Mouse (Mus musculus) embryonic facial prominence, embryonic 15.5 days (tissue): ENCODE data around the gene A4galt. TPM values are rescaled to one million over a fixed set of nuclear protein-coding genes. Genes with fewer than 3 reads are reported as not detected.

Source experiments
- ATAC-seq: fragments of 200-750 bp; cut with Nextera tagmentation; 2 replicates; pipeline ENCODE4 v1.8.0; 2017; ENCODE audit warnings: low read depth, moderate TSS enrichment; ENCODE audit not compliant: insufficient number of reproducible peaks, low FRiP score, low TSS enrichment
- H3K27ac ChIP-seq: fragments of 300-500 bp; sonication (generic); replicated peaks from 2 replicates; pipeline ENCODE4 v1.5.1; 2015; ENCODE audit warnings: mild to moderate bottlenecking, inconsistent platforms
- H3K27me3 ChIP-seq: fragments of 300-500 bp; sonication (generic); 2 replicates; pipeline ENCODE4 v1.6.1; 2015; ENCODE audit warnings: inconsistent platforms
- H3K36me3 ChIP-seq: fragments of 300-500 bp; sonication (generic); 2 replicates; pipeline ENCODE4 v1.6.1; 2015; ENCODE audit warnings: mild to moderate bottlenecking, inconsistent platforms
- H3K4me1 ChIP-seq: fragments of 300-500 bp; sonication (generic); 2 replicates; pipeline ENCODE4 v1.6.1; 2015; ENCODE audit warnings: inconsistent platforms
- H3K4me2 ChIP-seq: fragments of 300-500 bp; sonication (generic); replicated peaks from 2 replicates; pipeline ENCODE4 v1.6.1; 2015; ENCODE audit warnings: mild to moderate bottlenecking, inconsistent platforms
- H3K4me3 ChIP-seq: fragments of 300-500 bp; sonication (generic); replicated peaks from 2 replicates; pipeline ENCODE4 v1.5.1; 2015; ENCODE audit warnings: mild to moderate bottlenecking, inconsistent platforms
- H3K9ac ChIP-seq: fragments of 300-500 bp; sonication (generic); 2 replicates; pipeline ENCODE4 v1.6.1; 2015; ENCODE audit warnings: inconsistent platforms
- H3K9me3 ChIP-seq: fragments of 300-500 bp; sonication (generic); replicated peaks from 2 replicates; pipeline ENCODE4 v1.6.1; 2016; ENCODE audit warnings: inconsistent platforms
- WGBS: fragments of 180-500 bp; shearing (Covaris S2); methylation state at CpG from one replicate; pipeline ENCODE4 v1.1.7; 2015; 5-methylcytosine and 5-hydroxymethylcytosine counted together
- polyA plus RNA-seq: library from polyadenylated mRNA; unstranded; fragments of >200 nt; fragmentation: Nextera tagmentation; extraction: Ambion mirVana; gene quantifications from 2 replicates; pipeline ENCODE4 v1.2.1, GENCODE M21; 2015

A4galt gene
- polyA plus RNA-seq, 1 experiment from 2014 or later, result 4.7 TPM

DNA sequence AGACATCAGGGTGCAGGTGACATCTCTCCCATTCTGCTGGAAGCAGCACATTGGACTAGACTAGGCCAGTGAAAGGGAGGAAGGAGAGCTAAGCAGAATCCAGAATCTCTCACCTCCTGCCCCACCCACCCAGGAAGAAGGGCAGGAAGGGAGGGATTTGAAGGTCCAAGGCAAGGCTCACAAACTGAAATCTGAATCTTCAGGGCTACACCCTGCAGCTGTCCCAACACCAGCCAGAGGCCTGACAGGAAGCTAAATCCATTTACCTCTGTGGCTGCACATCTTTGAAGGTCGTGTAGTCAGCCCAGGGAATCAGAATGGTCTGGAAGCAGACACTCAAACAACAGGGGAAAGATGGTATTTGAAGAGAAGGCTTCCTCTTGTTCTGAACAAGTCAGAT lies 13.7 kb upstream of the A4galt start:
- ATAC-seq, result no peak
- 16% methylated on average over 1 of the region's 1 CpGs for WGBS
- Histone ChIP-seq H3K4me1 (no peaks in the 10 kb centered on the region), H3K9ac (no peak overlapping the region), H3K4me2 (no peak overlapping the region), H3K27me3 (no peaks in the 10 kb centered on the region), H3K36me3 (no peaks in the 10 kb centered on the region), H3K4me3 (no peak overlapping the region), H3K27ac (no peak overlapping the region), H3K9me3 (no peaks in the 10 kb centered on the region)

DNA sequence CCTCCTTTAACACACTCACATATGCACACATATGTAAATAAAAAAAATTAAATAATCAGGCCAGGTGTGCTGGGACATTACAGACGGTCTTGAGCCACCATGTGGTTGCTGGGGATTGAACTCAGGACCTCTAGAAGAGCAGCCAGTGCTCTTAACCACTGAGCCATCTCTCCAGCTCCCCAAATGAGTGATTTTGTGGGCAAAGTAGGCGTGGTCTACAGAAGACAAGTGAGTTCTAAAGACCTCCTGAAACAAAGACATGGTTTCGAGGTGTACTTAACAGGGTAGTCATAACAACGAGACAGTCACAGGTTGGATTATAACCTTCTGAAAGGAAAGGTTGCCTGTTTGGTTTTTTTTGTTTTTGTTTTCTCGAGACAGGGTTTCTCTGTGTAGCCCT lies 11.8 kb upstream of the A4galt start:
- H3K9me3 ChIP-seq, result no peaks in the 10 kb centered on the region
- H3K9ac ChIP-seq, result no peak overlapping the region
- ATAC-seq, result no peak
- no peaks in the 10 kb centered on the region for H3K4me1 ChIP-seq
- no peaks in the 10 kb centered on the region for H3K36me3 ChIP-seq
- H3K4me3 ChIP-seq, result no peak overlapping the region
- 74% methylated on average over 5 of the region's 5 CpGs for WGBS
- H3K27ac ChIP-seq, result no peak overlapping the region
- H3K27me3 ChIP-seq, result no peaks in the 10 kb centered on the region
- H3K4me2 ChIP-seq, result no peak overlapping the region

DNA sequence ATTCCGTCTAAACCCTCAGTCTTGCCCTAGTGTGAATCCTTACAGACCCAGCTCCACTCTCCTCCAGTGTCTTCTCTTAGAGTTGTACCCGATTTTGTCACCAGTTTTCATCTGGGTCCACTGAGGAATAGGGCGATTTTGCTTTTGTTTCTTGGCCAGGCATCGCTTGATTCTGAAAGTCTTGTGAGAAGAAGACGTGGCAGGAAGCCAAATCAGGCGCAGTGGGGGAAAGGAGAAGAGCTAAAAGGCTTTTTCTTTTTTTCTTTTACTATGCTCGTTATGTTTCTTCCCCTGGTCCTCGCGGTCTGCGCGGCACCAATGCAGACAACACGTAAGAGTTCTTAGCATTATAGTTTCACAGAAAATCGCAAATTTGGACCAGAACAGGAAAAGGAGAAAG lies 6.3 kb upstream of the A4galt start:
- Histone ChIP-seq H3K4me3 (no peak overlapping the region), H3K4me1 (0 out of 2 replicates have a peak, but pooled peaks cover 4% of the 10 kb centered on the region), H3K9me3 (no peaks in the 10 kb centered on the region), H3K4me2 (no peak overlapping the region), H3K27ac (no peak overlapping the region), H3K27me3 (0 out of 2 replicates have a peak, but pooled peaks cover under 1% of the 10 kb centered on the region), H3K36me3 (no peaks in the 10 kb centered on the region), H3K9ac (no peak overlapping the region)
- WGBS, result 51% methylated on average over 13 of the region's 13 CpGs
- no peak for ATAC-seq

DNA sequence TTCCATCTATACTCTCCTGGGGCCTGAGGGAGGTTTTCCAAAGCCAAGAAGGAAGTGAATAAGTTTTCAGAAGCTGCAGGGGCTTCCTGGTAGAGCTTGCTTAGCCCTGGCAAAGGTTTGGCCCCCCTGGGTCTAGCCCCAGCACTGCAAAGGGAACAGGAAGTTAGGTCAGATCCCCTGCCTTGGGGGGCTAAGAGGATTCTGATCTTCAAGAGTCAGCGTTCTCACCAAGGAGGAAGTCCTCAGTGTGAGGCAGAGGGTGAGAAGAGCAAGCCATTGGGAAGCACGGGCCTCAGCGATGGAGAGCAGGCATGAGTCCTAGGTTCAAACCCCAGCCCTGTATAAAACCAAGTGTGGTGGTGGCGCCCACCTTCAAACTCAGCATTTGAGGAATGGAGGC lies 4.9 kb upstream of the A4galt start:
- 85% methylated on average over 4 of the region's 4 CpGs for WGBS
- Histone ChIP-seq H3K36me3 (no peaks in the 10 kb centered on the region), H3K9me3 (no peaks in the 10 kb centered on the region), H3K4me2 (no peak overlapping the region), H3K27me3 (peaks cover 14% of the 10 kb centered on the region), H3K27ac (no peak overlapping the region), H3K9ac (no peak overlapping the region), H3K4me3 (no peak overlapping the region), H3K4me1 (peaks cover 8% of the 10 kb centered on the region)
- ATAC-seq, result no peak

DNA sequence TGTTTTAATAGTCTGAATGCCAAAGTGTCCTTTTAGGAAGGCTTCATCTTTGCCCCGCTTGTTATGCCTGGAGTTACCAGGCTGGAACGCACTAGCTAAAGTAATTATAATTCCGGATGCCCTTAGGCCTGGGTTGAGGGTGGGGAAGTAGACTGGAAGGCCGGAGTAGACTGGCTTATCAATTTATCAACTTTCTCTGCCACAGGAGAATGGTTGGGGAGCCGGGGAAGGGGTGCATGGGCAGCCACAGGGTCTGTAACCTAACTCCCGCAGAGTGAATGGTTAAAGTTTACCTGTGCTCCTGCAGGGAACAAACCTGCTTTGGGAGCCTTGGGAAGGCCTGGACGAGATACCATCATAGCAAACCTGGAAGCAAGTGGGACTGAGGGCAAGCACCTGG lies 4.4 kb upstream of the A4galt start:
- H3K4me1 ChIP-seq, result peaks cover 13% of the 10 kb centered on the region
- H3K36me3 ChIP-seq, result no peaks in the 10 kb centered on the region
- WGBS, result 65% methylated on average over 7 of the region's 7 CpGs
- ATAC-seq, result no peak
- no peak overlapping the region for H3K27ac ChIP-seq
- H3K9me3 ChIP-seq, result no peaks in the 10 kb centered on the region
- H3K4me3 ChIP-seq, result no peak overlapping the region
- H3K4me2 ChIP-seq, result no peak overlapping the region
- H3K9ac ChIP-seq, result no peak overlapping the region
- H3K27me3 ChIP-seq, result peaks cover 20% of the 10 kb centered on the region

DNA sequence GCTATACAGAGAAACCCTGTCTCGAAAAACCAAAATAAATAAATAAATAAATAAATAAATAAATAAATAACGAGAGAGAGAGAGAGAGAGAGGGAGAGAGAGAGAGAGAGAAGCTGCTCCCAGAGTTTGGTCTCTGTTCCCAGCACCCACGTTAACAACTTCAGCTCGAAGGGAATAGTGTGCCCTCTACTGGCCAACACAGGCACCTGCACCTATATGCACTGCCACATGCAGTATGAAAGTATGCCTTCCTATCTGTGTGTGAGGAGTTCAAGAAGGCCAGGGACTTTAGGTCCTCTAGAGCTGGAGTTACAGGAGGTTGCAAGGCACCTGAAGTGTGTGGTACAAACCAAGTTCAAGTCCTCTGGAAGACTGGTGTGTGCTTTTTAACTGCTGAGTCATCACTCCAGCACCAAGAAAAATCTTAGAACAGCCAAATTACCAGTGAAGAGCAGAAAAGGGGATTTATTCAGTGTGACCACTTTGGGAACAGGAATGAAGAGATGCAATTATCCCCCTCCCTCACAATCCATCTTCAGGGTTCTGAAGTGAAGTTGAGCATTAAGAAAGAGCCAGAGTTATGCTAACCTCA lies 3.7 kb upstream of the A4galt start:
- Histone ChIP-seq H3K36me3 (no peaks in the 10 kb centered on the region), H3K9me3 (no peaks in the 10 kb centered on the region), H3K4me1 (peaks cover 18% of the 10 kb centered on the region)

DNA sequence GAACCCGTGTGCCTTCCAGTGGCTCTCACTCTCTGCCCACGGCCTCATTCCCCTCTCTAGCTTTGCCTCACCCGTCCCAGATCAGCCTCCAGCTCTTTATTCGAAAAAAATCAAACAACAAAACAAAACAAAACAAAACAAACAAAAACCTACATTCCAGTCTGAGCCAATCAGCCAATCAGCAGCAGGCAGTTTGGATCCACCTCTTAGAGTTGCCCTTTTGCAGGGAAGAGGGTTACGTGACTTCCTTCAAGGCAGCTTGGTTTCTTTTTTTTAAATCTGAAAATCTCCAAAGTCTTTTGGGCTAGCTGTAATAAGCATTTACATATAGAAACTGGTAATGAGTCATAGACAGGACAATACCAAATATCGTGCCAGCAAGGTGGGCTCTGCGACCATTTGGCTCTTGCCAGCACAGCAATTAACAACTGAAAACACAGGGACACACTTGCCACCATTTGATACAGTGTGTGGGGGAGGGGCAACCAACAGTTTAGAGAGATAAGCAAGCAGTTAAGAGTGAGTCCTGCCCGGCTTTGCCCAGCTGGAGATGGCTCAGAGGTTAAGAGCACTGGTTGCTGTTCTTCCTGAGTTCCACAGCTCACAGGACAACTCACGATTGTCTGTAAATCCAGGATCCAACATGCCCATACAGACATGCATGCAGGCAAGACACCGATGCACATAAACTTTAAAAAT lies 2.9 kb upstream of the A4galt start:
- H3K9me3 ChIP-seq, result no peaks in the 10 kb centered on the region
- H3K36me3 ChIP-seq, result no peaks in the 10 kb centered on the region
- no peak overlapping the region for H3K27ac ChIP-seq
- H3K4me2 ChIP-seq, result no peak overlapping the region
- peaks cover 29% of the 10 kb centered on the region for H3K27me3 ChIP-seq
- H3K9ac ChIP-seq, result no peak overlapping the region
- no peak overlapping the region for H3K4me3 ChIP-seq
- WGBS, result 72% methylated on average over 10 of the region's 10 CpGs
- no peak for ATAC-seq
- H3K4me1 ChIP-seq, result peaks cover 18% of the 10 kb centered on the region

More for the DNA sequence above, 3.7 kb upstream of the A4galt start:
- Histone ChIP-seq H3K27ac (no peak overlapping the region), H3K4me2 (no peak overlapping the region), H3K4me3 (no peak overlapping the region), H3K9ac (no peak overlapping the region), H3K27me3 (peaks cover 26% of the 10 kb centered on the region)
- WGBS, result 87% methylated on average over 4 of the region's 4 CpGs
- ATAC-seq, result no peak

DNA sequence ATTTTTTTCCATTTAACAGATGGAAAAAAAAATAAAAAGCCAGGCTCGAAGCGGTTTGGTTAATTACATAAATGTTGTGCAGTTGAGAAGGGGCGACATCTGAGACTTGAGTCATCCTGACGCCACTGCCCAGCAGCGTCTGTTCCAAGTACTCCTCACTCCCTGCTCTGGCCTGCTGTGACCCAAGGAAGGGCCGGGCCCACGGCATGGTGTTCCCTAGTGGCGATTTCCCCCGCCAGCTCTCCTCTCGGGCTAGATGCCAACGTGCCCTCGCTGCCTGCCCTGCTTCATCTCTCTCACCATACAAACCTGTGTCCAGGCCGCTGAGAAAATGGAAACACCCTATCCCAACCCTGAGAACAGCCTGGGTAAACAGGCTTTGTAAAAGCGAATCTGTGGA lies 486 bp upstream of the A4galt start:
- peak overlapping the region; percentile 54 for H3K4me3 ChIP-seq
- H3K36me3 ChIP-seq, result no peaks in the 10 kb centered on the region
- H3K9ac ChIP-seq, result no peak overlapping the region
- WGBS, result 56% methylated on average over 14 of the region's 14 CpGs
- no peak overlapping the region for H3K4me2 ChIP-seq
- H3K9me3 ChIP-seq, result no peaks in the 10 kb centered on the region
- no peak for ATAC-seq
- no peak overlapping the region for H3K27ac ChIP-seq
- H3K27me3 ChIP-seq, result peaks cover 29% of the 10 kb centered on the region
- H3K4me1 ChIP-seq, result peaks cover 14% of the 10 kb centered on the region

DNA sequence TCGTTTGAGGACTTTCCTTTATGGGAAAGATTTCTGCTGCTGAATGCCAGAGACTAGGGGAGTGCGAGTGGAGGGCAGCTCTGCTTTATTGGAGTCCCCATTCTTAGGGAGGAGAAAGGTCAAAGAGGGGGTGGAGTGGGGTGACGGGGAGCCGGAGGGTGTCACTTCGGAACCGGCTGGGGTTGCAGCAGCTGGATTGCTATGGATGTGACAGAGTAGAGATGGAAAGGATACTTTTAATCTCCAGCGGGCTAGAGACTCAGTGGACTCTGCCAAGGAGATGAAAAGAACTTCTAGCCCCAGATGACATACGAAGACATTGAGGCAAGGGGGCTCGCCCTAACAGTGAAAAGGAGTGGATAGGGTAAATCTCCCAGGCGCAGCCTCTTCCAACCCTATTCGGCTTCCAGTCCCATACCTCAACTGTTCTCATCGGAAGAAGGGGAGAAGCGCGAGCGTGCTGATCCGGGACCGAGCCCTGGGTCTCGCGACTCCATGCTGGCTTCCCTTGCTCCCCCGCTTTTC lies 861 bp downstream of the A4galt start:
- ATAC-seq, result no peak
- Histone ChIP-seq H3K9ac (peak overlapping the region; percentile 31), H3K4me3 (peak overlapping the region; percentile 54), H3K9me3 (no peaks in the 10 kb centered on the region), H3K27ac (no peak overlapping the region), H3K4me2 (peak overlapping the region; percentile 97), H3K27me3 (peaks cover 29% of the 10 kb centered on the region), H3K4me1 (peaks cover 14% of the 10 kb centered on the region), H3K36me3 (no peaks in the 10 kb centered on the region)
- 2% methylated on average over 20 of the region's 20 CpGs for WGBS

DNA sequence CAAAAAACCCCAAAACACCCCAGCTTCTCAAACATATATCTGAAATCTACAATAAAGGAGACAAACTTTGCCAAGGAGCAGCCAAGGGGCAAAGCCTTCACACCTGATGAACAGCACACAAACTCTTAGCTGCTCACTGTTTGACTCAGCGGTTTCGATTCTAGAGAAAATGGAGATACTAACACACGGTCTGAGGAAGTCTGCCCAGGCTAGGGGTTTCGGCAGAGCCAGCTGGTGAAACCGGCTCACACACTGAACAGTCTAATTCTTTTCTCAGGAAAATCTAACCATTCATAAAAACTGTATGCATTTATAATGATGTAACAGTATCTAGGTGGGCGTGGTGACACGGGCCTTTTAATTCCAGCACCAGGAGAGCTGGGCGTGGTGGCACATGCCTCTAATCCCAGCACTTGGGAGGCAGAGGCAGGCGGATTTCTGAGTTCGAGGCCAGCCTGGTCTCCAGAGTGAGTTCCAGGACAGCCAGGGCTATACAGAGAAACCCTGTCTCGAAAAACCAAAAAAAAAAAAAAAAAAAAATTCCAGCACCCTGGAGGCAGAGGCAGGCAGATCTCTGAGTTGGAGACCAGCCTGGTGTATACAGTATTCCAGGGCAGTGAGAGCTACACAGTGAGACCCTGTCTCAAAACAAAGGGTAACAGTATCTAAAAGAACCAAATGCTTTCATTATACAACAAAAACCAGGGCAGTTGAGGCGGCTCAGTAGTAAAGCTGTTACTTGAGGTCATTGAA lies 1.9 kb downstream of the A4galt start:
- Histone ChIP-seq H3K36me3 (no peaks in the 10 kb centered on the region), H3K27me3 (peaks cover 29% of the 10 kb centered on the region), H3K27ac (no peak overlapping the region), H3K9me3 (no peaks in the 10 kb centered on the region), H3K4me3 (no peak overlapping the region), H3K9ac (no peak overlapping the region), H3K4me2 (no peak overlapping the region), H3K4me1 (peaks cover 14% of the 10 kb centered on the region)
- WGBS, result 90% methylated on average over 12 of the region's 12 CpGs
- no peak for ATAC-seq

DNA sequence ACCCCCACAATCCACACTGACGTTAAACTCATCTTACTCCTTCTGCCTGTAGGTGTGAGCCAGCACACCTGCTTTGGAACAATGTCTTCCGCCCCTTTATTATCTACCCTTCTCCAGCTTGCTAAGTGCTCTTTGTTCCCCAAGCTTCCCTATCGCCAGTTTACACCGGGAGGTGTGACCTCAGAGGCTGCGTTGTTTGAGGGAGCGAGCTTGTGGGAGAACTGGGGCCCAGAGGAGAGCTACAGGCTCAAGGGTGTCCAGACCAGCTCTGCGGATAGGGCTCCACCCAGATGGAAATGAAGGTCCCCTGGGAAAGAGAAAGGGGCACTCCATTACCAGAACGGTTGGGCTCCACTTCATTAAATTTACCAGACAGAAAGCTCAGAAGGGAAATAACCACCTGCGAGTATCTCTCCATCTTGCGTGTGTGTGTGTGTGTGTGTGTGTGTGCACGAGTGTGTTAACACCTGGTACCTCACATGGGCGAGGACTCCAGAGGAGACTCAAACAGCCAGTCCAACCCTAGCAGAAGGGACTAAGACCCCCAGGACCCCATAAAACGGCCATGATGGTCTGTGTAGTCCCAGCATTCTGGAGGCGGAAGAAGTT lies 3.2 kb downstream of the A4galt start:
- Histone ChIP-seq H3K9me3 (no peaks in the 10 kb centered on the region), H3K4me1 (peaks cover 14% of the 10 kb centered on the region), H3K4me3 (no peak overlapping the region), H3K4me2 (no peak overlapping the region), H3K27ac (no peak overlapping the region), H3K27me3 (peaks cover 29% of the 10 kb centered on the region), H3K9ac (no peak overlapping the region), H3K36me3 (no peaks in the 10 kb centered on the region)
- WGBS, result 59% methylated on average over 14 of the region's 14 CpGs
- no peak for ATAC-seq
